Mouse (Mus musculus) left cerebral cortex, adult 2 months (tissue): ENCODE data around the gene Fanca. TPM values are rescaled to one million over a fixed set of nuclear protein-coding genes. Genes with fewer than 3 reads are reported as not detected.

Experiments
- DNase-seq, 2 experiments: peaks; one replicate each; pipeline ENCODE4 v3.0.0; 2021 to 2022; ENCODE audit warnings: low spot score in 2 of 2, mixed read lengths in 1 of 2; ENCODE audit errors: extremely low spot score in 1 of 2
- H3K27ac ChIP-seq: fragments of 200-600 bp; 2 replicates; pipeline ENCODE4 v1.8.1; 2022
- H3K4me3 ChIP-seq: fragments of 200-600 bp; 2 replicates; pipeline ENCODE4 v1.8.1; 2022
- CTCF ChIP-seq: fragments of 200-600 bp; IDR thresholded peaks from 2 replicates; pipeline ENCODE4 v1.8.1; 2022; ENCODE audit warnings: antibody characterized with exemption, mild to moderate bottlenecking, moderate library complexity
- intact Hi-C: fragments of 180-260 bp; cut with DNase I; formaldehyde crosslinking; loops from one replicate; pipeline ENCODE4 v1.15.1; 2025
- total RNA-seq, 2 experiments: library from RNA; stranded (reverse); gene quantifications; 2 replicates each; pipeline ENCODE4 v1.2.3; 2021

Gene Fanca
- total RNA-seq, 2 experiments from 2014 or later, result 3.1 to 3.7 TPM

- TF ChIP-seq CTCF, result no peak
- intact Hi-C loops, result no loop called here
- Histone ChIP-seq H3K4me3 (no peak overlapping the region), H3K27ac (no peak overlapping the region)
- DNase-seq, result no peak
Observed at GRCm38 (mm10) chr8:123342253-123342652, 23.9 kb upstream of the Fanca start.

DNA sequence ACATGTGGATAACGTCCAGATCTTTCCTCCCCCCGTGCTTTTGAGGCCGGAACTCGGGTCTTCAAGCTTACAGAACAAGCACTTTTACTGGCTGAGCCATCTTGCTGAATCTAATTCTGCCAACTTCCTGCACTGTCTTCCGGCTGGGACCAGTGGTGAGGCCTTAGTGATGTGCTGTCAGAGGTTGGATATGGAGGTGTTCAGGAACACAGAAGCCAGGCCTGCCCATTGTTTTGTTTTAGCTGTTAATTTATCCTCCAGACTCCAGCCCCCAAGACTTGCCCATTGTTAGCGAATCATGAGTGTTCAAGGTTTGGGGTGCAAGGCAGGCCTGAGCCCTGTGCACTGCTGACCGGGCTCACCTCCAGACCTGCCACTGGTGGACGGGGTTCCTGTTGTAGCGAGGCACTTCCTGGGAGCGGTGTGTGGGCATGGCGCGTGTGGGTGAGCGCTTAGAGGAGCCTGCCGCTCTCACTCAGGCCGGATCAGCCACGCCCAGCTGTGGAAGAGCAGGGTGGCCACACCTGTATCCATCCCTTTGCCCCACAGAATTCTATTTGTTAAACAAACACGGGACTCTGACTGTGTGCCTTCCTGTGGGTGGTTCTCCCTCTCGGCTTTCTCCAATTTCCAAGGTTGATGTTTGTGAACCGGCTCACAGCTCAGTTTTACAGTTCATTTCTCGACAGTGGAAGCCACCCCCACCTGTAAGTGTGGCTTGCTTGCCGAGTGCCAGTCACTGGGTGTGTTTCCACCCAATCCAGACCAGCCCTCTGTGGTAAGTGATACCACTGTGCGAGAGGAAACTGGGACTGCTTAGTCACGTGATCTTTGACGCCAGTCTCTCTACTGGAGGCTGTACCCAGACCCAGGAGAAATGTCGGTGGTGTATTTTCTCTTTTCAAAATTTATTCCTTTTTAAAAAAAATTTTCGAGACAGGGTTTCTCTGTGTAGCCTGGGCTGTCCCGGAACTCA, 23.0 kb upstream of the Fanca start:
- intact Hi-C loops, result no loop called here
- TF ChIP-seq CTCF, result no peak
- Histone ChIP-seq H3K4me3 (no peak overlapping the region), H3K27ac (no peak overlapping the region)
- DNase-seq, result no peak

DNA sequence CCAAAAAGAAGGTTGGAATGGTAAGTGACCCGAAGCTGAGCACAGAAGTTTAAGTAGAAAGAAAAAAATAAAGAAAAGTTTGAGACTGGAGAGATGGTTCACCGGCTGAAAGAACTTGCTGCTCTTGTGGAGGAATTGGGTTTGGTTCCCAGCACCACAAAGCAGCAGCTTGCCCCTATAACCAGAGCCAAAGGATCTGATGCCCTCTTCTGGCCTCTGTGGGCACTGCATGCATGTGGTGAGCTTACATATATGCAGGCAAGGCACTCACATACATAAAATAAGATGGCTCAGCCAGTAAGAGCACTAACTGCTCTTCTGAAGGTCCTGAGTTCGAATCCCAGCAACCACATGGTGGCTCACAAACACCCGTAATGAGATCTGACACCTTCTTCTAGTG, 21.7 kb upstream of the Fanca start:
- H3K4me3 ChIP-seq, result no peak overlapping the region
- peak; percentile 22 for TF ChIP-seq CTCF
- intact Hi-C loops, result no loop called here
- H3K27ac ChIP-seq, result no peak overlapping the region
- no peak for DNase-seq

DNA sequence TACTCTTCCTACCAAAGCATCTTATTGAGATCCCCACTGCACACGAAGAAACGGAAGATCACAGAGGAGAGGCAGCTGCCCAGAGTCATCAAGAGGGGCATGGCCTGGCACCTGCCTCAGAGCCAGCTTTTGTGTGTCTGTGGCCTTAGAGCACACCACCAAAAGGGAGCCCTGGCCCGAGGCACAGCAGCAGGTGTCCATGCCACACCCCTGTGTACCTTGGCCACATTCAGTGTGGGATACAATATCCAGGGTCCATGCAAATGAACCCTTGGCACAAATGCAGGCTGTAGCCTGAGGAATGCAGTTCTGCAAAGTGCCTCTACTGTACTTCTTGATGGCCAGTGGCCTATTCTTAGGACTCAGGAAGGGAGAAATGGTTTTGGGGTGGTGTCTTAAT, 19.1 kb upstream of the Fanca start:
- no peak for DNase-seq
- no peak overlapping the region for H3K27ac ChIP-seq
- H3K4me3 ChIP-seq, result no peak overlapping the region
- TF ChIP-seq CTCF, result no peak
- intact Hi-C loops, result no loop called here

- intact Hi-C loops, result no loop called here
- no peak for DNase-seq
- no peak for TF ChIP-seq CTCF
- H3K27ac ChIP-seq, result no peak overlapping the region; the same call in 1 of the 2 replicates
- peak overlapping the region; percentile 61; the same call in 1 of the 2 replicates for H3K4me3 ChIP-seq
Observed at GRCm38 (mm10) chr8:123334467-123334866, 16.1 kb upstream of the Fanca start.

DNA sequence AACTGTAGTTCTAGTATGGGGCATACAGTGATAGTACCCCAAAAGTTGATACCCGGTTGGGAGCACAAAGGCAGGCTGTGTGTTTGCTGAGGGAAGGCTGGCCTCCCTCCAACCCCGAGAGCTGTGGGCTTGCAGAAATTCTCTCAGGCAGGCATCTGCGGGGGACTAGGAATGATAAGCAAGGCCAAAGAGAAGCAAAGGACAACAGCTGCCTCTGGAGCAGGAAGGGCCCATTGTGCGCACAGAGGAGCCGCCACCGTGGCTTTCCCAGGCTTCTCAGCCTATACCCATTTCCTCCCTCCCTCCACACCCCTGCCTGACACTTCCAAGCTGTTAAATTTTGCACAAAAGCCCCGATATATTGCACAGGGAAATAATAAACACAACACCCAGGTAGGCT, 15.5 kb upstream of the Fanca start:
- intact Hi-C loops, result no loop called here
- Histone ChIP-seq H3K4me3 (peak overlapping the region; percentile 61), H3K27ac (peak overlapping the region; percentile 36)
- TF ChIP-seq CTCF, result no peak
- peak in 1 of 2 experiments; percentile 36 for DNase-seq

GRCm38 (mm10) chr8:123333091-123333587, 14.8 kb upstream of the Fanca start:
- peak overlapping the region; percentile 89 for H3K27ac ChIP-seq
- no peak for DNase-seq
- peak overlapping the region; percentile 61 for H3K4me3 ChIP-seq
- TF ChIP-seq CTCF, result no peak
- intact Hi-C loops, result no loop called here

GRCm38 (mm10) chr8:123332262-123333090, 14.1 kb upstream of the Fanca start, which contains the start of gene Spire2:
Gene Spire2 (plus strand): TSS chr8:123332713.
- peak; percentile 65 to 73 for DNase-seq
- Histone ChIP-seq H3K4me3 (peak within 1 kb of the TSS; percentile 61), H3K27ac (peak within 1 kb of the TSS; percentile 89)
- TF ChIP-seq CTCF, result no peak
- intact Hi-C loops, result loop anchor here (1.0 kb wide), 1 partner anchor 42 kb away; no protein-coding TSS in a partner anchor

- no peak for TF ChIP-seq CTCF
- DNase-seq, result no peak
- Histone ChIP-seq H3K4me3 (peak overlapping the region; percentile 61), H3K27ac (peak overlapping the region; percentile 58)
- intact Hi-C loops, result loop anchor here (1.0 kb wide), 1 partner anchor 42 kb away; no protein-coding TSS in a partner anchor
Observed at GRCm38 (mm10) chr8:123331810-123332209, 13.4 kb upstream of the Fanca start.

DNA sequence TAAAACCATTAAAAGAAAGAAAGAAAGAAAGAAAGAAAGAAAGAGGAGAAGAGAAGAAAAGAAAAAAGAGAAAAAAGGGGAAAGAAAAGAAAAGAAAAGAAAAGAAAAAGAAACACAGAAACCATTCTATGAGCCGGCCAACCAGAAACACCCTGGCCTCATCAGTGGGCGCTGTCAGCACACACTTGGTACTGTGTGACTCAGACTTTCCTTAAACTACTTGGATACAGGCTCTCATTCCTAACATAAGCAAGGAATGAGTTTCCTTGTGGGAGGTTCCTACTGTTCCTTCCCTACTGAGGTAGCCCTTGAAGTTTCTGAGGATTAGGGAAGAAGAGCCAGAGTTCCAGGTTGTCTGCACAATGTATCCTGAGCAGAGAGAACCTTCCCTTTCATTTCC, 12.9 kb upstream of the Fanca start:
- H3K4me3 ChIP-seq, result no peak overlapping the region

DNA sequence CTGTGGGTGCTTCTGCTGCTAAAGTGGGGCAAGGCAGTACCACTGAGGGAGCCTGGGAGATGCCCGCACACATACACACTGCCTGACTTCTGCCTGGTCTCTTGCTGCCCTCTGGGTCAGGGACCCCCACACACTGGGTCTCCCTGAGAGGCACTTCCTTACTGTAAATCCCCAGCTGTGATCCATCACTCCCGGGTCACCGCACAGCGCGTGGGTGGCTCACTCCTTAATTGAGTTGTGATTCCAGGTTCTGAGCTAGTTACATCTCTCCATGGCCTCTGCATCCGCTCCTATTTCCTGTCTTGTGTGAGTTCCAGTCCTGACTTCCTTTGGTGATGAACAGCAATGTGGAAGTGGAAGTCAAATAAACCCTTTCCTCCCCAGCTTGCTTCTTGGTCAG, 12.3 kb upstream of the Fanca start:
- no peak for DNase-seq
- TF ChIP-seq CTCF, result no peak
- Histone ChIP-seq H3K4me3 (no peak overlapping the region), H3K27ac (no peak overlapping the region)
- intact Hi-C loops, result no loop called here

More for the DNA sequence above, 12.9 kb upstream of the Fanca start:
- no peak for TF ChIP-seq CTCF
- intact Hi-C loops, result no loop called here
- no peak for DNase-seq
- no peak overlapping the region; the same call in 1 of the 2 replicates for H3K27ac ChIP-seq
